Mouse (Mus musculus): ENCODE results near the gene Nop10. TPM values are rescaled to one million over a fixed set of nuclear protein-coding genes. Genes with fewer than 3 reads are reported as not detected.
"Not testable (repeated sequence)": the region's sequence is repeated elsewhere in the genome, so short reads cannot be mapped to it uniquely, and the experiment has no call there.

The Nop10 gene
- polyA plus RNA-seq, 1 experiment, result 126 TPM

GRCm38 (mm10) chr2:112285031-112285390, 23.3 kb downstream of the Nop10 start:
- 70% methylated on average over 6 of the region's 6 CpGs for WGBS
- H3K27ac ChIP-seq (ENCODE audit: control insufficient read depth, insufficient read depth, low read length), result no peak overlapping the region
- TF ChIP-seq POLR2A (IDR thresholded peaks at IDR 0.05; ENCODE audit: control insufficient read depth, extremely low read depth, insufficient read depth, low read length, poor library complexity), result no peak
- H3K4me1 ChIP-seq (replicated peaks; ENCODE audit: control insufficient read depth, insufficient read depth, low read length), result peaks cover 6% of the 10 kb centered on the region
- H3K4me3 ChIP-seq (ENCODE audit: control insufficient read depth, insufficient read depth, low read length), result no peak overlapping the region
- DNase-seq, result no peak
- H3K36me3 ChIP-seq (ENCODE audit: control insufficient read depth, insufficient read depth, low read length), result no peaks in the 10 kb centered on the region
- H3K27me3 ChIP-seq (ENCODE audit: control insufficient read depth, insufficient read depth, low read length), result no peaks in the 10 kb centered on the region

- H3K27ac ChIP-seq (ENCODE audit: control insufficient read depth, insufficient read depth, low read length); H3K4me1 ChIP-seq (replicated peaks; ENCODE audit: control insufficient read depth, insufficient read depth, low read length); H3K27me3 ChIP-seq (ENCODE audit: control insufficient read depth, insufficient read depth, low read length); H3K36me3 ChIP-seq (ENCODE audit: control insufficient read depth, insufficient read depth, low read length); H3K4me3 ChIP-seq (ENCODE audit: control insufficient read depth, insufficient read depth, low read length); DNase-seq: not testable (repeated sequence)
- 97% methylated on average over 1 of the region's 1 CpGs for WGBS
Observed at GRCm38 (mm10) chr2:112286062-112286461, 24.3 kb downstream of the Nop10 start.

- no peak for DNase-seq
- TF ChIP-seq CTCF (IDR thresholded peaks at IDR 0.05; ENCODE audit: borderline replicate concordance, control insufficient read depth, extremely low read depth, insufficient read depth, low read length, poor library complexity) (no peak), POLR2A (IDR thresholded peaks at IDR 0.05; ENCODE audit: control insufficient read depth, extremely low read depth, insufficient read depth, low read length, poor library complexity) (no peak)
- Histone ChIP-seq H3K27ac (ENCODE audit: control insufficient read depth, insufficient read depth, low read length) (no peak overlapping the region), H3K4me1 (replicated peaks; ENCODE audit: control insufficient read depth, insufficient read depth, low read length) (peaks cover 6% of the 10 kb centered on the region), H3K4me3 (ENCODE audit: control insufficient read depth, insufficient read depth, low read length) (no peak overlapping the region), H3K36me3 (ENCODE audit: control insufficient read depth, insufficient read depth, low read length) (no peaks in the 10 kb centered on the region), H3K27me3 (ENCODE audit: control insufficient read depth, insufficient read depth, low read length) (no peaks in the 10 kb centered on the region)
- 59% methylated on average over 4 of the region's 4 CpGs for WGBS
Observed at GRCm38 (mm10) chr2:112287059-112287458, 25.3 kb downstream of the Nop10 start.

- WGBS, result 97% methylated on average over 3 of the region's 3 CpGs
- Histone ChIP-seq H3K4me1 (replicated peaks; ENCODE audit: control insufficient read depth, insufficient read depth, low read length) (peaks cover 2% of the 10 kb centered on the region), H3K4me3 (ENCODE audit: control insufficient read depth, insufficient read depth, low read length) (no peak overlapping the region), H3K27me3 (ENCODE audit: control insufficient read depth, insufficient read depth, low read length) (no peaks in the 10 kb centered on the region), H3K36me3 (ENCODE audit: control insufficient read depth, insufficient read depth, low read length) (peaks cover 2% of the 10 kb centered on the region; the same call in 1 of the 2 replicates), H3K27ac (ENCODE audit: control insufficient read depth, insufficient read depth, low read length) (no peak overlapping the region)
- DNase-seq, result no peak
- no peak for TF ChIP-seq POLR2A (IDR thresholded peaks at IDR 0.05; ENCODE audit: control insufficient read depth, extremely low read depth, insufficient read depth, low read length, poor library complexity)
- no peak for TF ChIP-seq CTCF (IDR thresholded peaks at IDR 0.05; ENCODE audit: borderline replicate concordance, control insufficient read depth, extremely low read depth, insufficient read depth, low read length, poor library complexity)
Observed at GRCm38 (mm10) chr2:112289507-112289906, 27.8 kb downstream of the Nop10 start.

- WGBS, result 95% methylated on average over 2 of the region's 2 CpGs
- TF ChIP-seq POLR2A (IDR thresholded peaks at IDR 0.05; ENCODE audit: control insufficient read depth, extremely low read depth, insufficient read depth, low read length, poor library complexity), result no peak
- no peak for TF ChIP-seq CTCF (IDR thresholded peaks at IDR 0.05; ENCODE audit: borderline replicate concordance, control insufficient read depth, extremely low read depth, insufficient read depth, low read length, poor library complexity)
- peaks cover 5% of the 10 kb centered on the region; the same call in 1 of the 2 replicates for H3K36me3 ChIP-seq (ENCODE audit: control insufficient read depth, insufficient read depth, low read length)
Observed at GRCm38 (mm10) chr2:112292823-112293222, 31.1 kb downstream of the Nop10 start.

GRCm38 (mm10) chr2:112296211-112296610, 34.5 kb downstream of the Nop10 start:
- H3K27ac ChIP-seq (ENCODE audit: control insufficient read depth, insufficient read depth, low read length), result no peak overlapping the region
- H3K4me1 ChIP-seq (replicated peaks; ENCODE audit: control insufficient read depth, insufficient read depth, low read length), result no peaks in the 10 kb centered on the region
- H3K4me3 ChIP-seq (ENCODE audit: control insufficient read depth, insufficient read depth, low read length), result no peak overlapping the region
- H3K36me3 ChIP-seq (ENCODE audit: control insufficient read depth, insufficient read depth, low read length), result peaks cover 5% of the 10 kb centered on the region; the same call in 1 of the 2 replicates
- H3K27me3 ChIP-seq (ENCODE audit: control insufficient read depth, insufficient read depth, low read length), result no peaks in the 10 kb centered on the region
- TF ChIP-seq CTCF (IDR thresholded peaks at IDR 0.05; ENCODE audit: borderline replicate concordance, control insufficient read depth, extremely low read depth, insufficient read depth, low read length, poor library complexity) (no peak), POLR2A (IDR thresholded peaks at IDR 0.05; ENCODE audit: control insufficient read depth, extremely low read depth, insufficient read depth, low read length, poor library complexity) (no peak)
- WGBS, result 88% methylated on average over 3 of the region's 3 CpGs
- no peak for DNase-seq

More at GRCm38 (mm10) chr2:112292823-112293222, 31.1 kb downstream of the Nop10 start:
- no peak for DNase-seq
- H3K4me1 ChIP-seq (replicated peaks; ENCODE audit: control insufficient read depth, insufficient read depth, low read length), result no peaks in the 10 kb centered on the region
- H3K27me3 ChIP-seq (ENCODE audit: control insufficient read depth, insufficient read depth, low read length), result no peaks in the 10 kb centered on the region
- H3K27ac ChIP-seq (ENCODE audit: control insufficient read depth, insufficient read depth, low read length), result no peak overlapping the region
- H3K4me3 ChIP-seq (ENCODE audit: control insufficient read depth, insufficient read depth, low read length), result no peak overlapping the region

GRCm38 (mm10) chr2:112298221-112298620, 36.5 kb downstream of the Nop10 start:
- H3K36me3 ChIP-seq (ENCODE audit: control insufficient read depth, insufficient read depth, low read length), result peaks cover 5% of the 10 kb centered on the region; the same call in 1 of the 2 replicates
- WGBS, result 97% methylated on average over 4 of the region's 4 CpGs
- H3K4me1 ChIP-seq (replicated peaks; ENCODE audit: control insufficient read depth, insufficient read depth, low read length), result no peaks in the 10 kb centered on the region
- no peak for DNase-seq
- no peak overlapping the region for H3K4me3 ChIP-seq (ENCODE audit: control insufficient read depth, insufficient read depth, low read length)
- no peak for TF ChIP-seq POLR2A (IDR thresholded peaks at IDR 0.05; ENCODE audit: control insufficient read depth, extremely low read depth, insufficient read depth, low read length, poor library complexity)
- no peak for TF ChIP-seq CTCF (IDR thresholded peaks at IDR 0.05; ENCODE audit: borderline replicate concordance, control insufficient read depth, extremely low read depth, insufficient read depth, low read length, poor library complexity)
- H3K27me3 ChIP-seq (ENCODE audit: control insufficient read depth, insufficient read depth, low read length), result no peaks in the 10 kb centered on the region
- no peak overlapping the region for H3K27ac ChIP-seq (ENCODE audit: control insufficient read depth, insufficient read depth, low read length)

Measured in thymus, adult 2 months (tissue).